Mouse (Mus musculus): ENCODE data around the gene Bcl3.

DNA sequence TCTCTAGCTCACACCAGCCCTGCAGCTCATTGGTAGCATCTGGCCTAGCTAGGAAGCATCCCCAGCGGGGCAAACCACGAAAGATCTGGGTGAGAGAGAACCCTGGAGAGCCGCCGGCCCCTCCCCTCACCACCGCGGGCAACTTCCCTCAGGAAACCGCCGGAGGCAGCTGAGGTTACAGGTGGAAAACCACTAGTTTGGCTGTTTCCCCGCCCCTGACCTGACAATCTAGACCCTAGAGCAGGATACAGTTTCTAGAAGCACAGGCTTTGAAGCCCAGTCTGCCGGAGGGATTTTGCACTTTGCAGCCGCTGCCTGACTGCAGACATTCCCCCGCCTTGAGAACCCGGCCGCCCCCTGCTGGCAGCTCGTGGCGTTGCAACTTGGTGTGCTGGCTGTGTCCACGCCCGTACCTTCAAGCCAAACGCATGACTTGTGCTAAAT, 32.6 kb downstream of the Bcl3 start:
- peak; percentile 89 for TF ChIP-seq CTCF (conservative IDR thresholded peaks at IDR 0.05; ENCODE audit: low read length)
- TF ChIP-seq NANOG (IDR thresholded peaks at IDR 0.05; ENCODE audit: borderline replicate concordance, low read length) = no peak

Data from E14TG2a.4 (cell line).